Mouse (Mus musculus) yolk sac, embryonic 10.5 days (tissue): ENCODE measurements around the gene Cntd1.
"Not testable (repeated sequence)": the region's sequence is repeated elsewhere in the genome, so short reads cannot be mapped to it uniquely, and the experiment has no call there.

ENCODE experiments used
- DNase-seq: peaks from one replicate; pipeline ENCODE4 v3.0.0-alpha.2; 2017; ENCODE audit warnings: low spot score

The Cntd1 gene

GRCm38 (mm10) chr11:101330961-101331360 is 52.1 kb downstream of the Cntd1 start:
- DNase-seq: not testable (repeated sequence)

GRCm38 (mm10) chr11:101332537-101332936 is 53.7 kb downstream of the Cntd1 start:
- no peak for DNase-seq

GRCm38 (mm10) chr11:101334023-101334422 is 55.2 kb downstream of the Cntd1 start:
- DNase-seq: no peak

GRCm38 (mm10) chr11:101334516-101334915 is 55.7 kb downstream of the Cntd1 start:
- peak; percentile 58 for DNase-seq

- no peak for DNase-seq
Measured at GRCm38 (mm10) chr11:101335685-101336084, 56.9 kb downstream of the Cntd1 start.

GRCm38 (mm10) chr11:101338123-101338760 is 59.4 kb downstream of the Cntd1 start:
- DNase-seq: peak; percentile 60
